Mouse (Mus musculus) naive thymus-derived CD4-positive, alpha-beta T cell, adult 5 months (primary cell): ENCODE measurements around the gene Grin2d. TPM values are rescaled to one million over a fixed set of nuclear protein-coding genes. Genes with fewer than 3 reads are reported as not detected.

ENCODE experiments used
- polyA plus RNA-seq: library from polyadenylated mRNA; unstranded; fragments of 100-300 nt; shearing (Covaris generic); gene quantifications from one replicate; pipeline ENCODE4 v1.2.1, GENCODE M21; 2017

Gene Grin2d
- 0.66 TPM for polyA plus RNA-seq

GRCm38 (mm10) chr7:45878278-45878677, at the start of gene Grin2d:
TSS of gene Grin2d (minus strand) at chr7:45878378.

GRCm38 (mm10) chr7:45923762-45924428, 45.7 kb upstream of the Grin2d start, which contains the start of gene Ccdc114:
TSS of gene Ccdc114 (plus strand) at chr7:45924072.

GRCm38 (mm10) chr7:45921242-45921621, 43.1 kb upstream of the Grin2d start, which contains the start of gene Emp3:
TSS of gene Emp3 (minus strand) at chr7:45921404.

GRCm38 (mm10) chr7:45896517-45897257, 18.5 kb upstream of the Grin2d start, which contains the start of the genes Syngr4 and Tmem143:
TSS of gene Syngr4 (minus strand) at chr7:45896714.
TSS of gene Tmem143 (plus strand) at chr7:45896941.

GRCm38 (mm10) chr7:45872624-45873023, 5.6 kb downstream of the Grin2d start, which contains the start of gene Kdelr1:
TSS of gene Kdelr1 (plus strand) at chr7:45872772.

GRCm38 (mm10) chr7:45830427-45831127, 47.6 kb downstream of the Grin2d start, which contains the start of gene Grwd1:
TSS of gene Grwd1 (minus strand) at chr7:45830944.

GRCm38 (mm10) chr7:45824598-45824997, 53.6 kb downstream of the Grin2d start, which contains the start of gene Kcnj14:
TSS of gene Kcnj14 (minus strand) at chr7:45824782.

GRCm38 (mm10) chr7:45813787-45814779, 64.1 kb downstream of the Grin2d start, which contains the start of gene Cyth2:
TSS of gene Cyth2 (minus strand) at chr7:45814581.

GRCm38 (mm10) chr7:45784524-45785372, 93.4 kb downstream of the Grin2d start, which contains the start of gene Sult2b1:
TSS of gene Sult2b1 (minus strand) at chr7:45784669.

GRCm38 (mm10) chr7:45783511-45784091, 94.6 kb downstream of the Grin2d start, which contains the start of gene Lmtk3:
TSS of gene Lmtk3 (plus strand) at chr7:45783738.

Other genes starting within 250 kb of the Grin2d start
- not detected for gene Mamstr, start 238.4 kb downstream of the Grin2d start, polyA plus RNA-seq
- gene Fut2, start 212.0 kb downstream of the Grin2d start, polyA plus RNA-seq, result not detected
- 0.26 TPM for gene Ntn5, start 194.4 kb downstream of the Grin2d start, polyA plus RNA-seq
- gene Sec1, start 184.0 kb downstream of the Grin2d start, polyA plus RNA-seq, result 0.16 TPM
- 4.5 TPM for gene Car11, start 178.5 kb downstream of the Grin2d start, polyA plus RNA-seq
- gene Dbp, start 173.3 kb downstream of the Grin2d start, polyA plus RNA-seq, result 15.3 TPM
- 1,856 TPM for gene Rpl18, start 162.9 kb downstream of the Grin2d start, polyA plus RNA-seq
- 19.2 TPM for gene Sphk2, start 160.4 kb downstream of the Grin2d start, polyA plus RNA-seq
- gene Fam83e, start 157.2 kb downstream of the Grin2d start, polyA plus RNA-seq, result 0.36 TPM
- gene Spaca4, start 152.6 kb downstream of the Grin2d start, polyA plus RNA-seq, result not detected
- gene Lmtk3, start 94.6 kb downstream of the Grin2d start, polyA plus RNA-seq, result not detected
- gene Sult2b1, start 93.7 kb downstream of the Grin2d start, polyA plus RNA-seq, result 4.7 TPM
- gene Cyth2, start 63.8 kb downstream of the Grin2d start, polyA plus RNA-seq, result 138 TPM
- gene Kcnj14, start 53.6 kb downstream of the Grin2d start, polyA plus RNA-seq, result 0.17 TPM
- gene Grwd1, start 47.4 kb downstream of the Grin2d start, polyA plus RNA-seq, result 39.5 TPM
- gene Kdelr1, start 5.6 kb downstream of the Grin2d start, polyA plus RNA-seq, result 47.7 TPM
- gene Syngr4, start 18.3 kb upstream of the Grin2d start, polyA plus RNA-seq, result not detected
- 3.1 TPM for gene Tmem143, start 18.6 kb upstream of the Grin2d start, polyA plus RNA-seq
- gene Emp3, start 43.0 kb upstream of the Grin2d start, polyA plus RNA-seq, result 369 TPM
- 2.1 TPM for gene Ccdc114, start 45.7 kb upstream of the Grin2d start, polyA plus RNA-seq
- not detected for gene Abcc6, start 151.9 kb upstream of the Grin2d start, polyA plus RNA-seq
- 32.6 TPM for gene Nomo1, start 155.3 kb upstream of the Grin2d start, polyA plus RNA-seq
- not detected for gene Kcnj11, start 222.4 kb upstream of the Grin2d start, polyA plus RNA-seq